Mouse (Mus musculus): ENCODE data around the gene Man2a2. TPM values are rescaled to one million over a fixed set of nuclear protein-coding genes. Genes with fewer than 3 reads are reported as not detected.

Man2a2 gene
- polyA plus RNA-seq (2011; ENCODE audit: insufficient read depth, insufficient read length, low replicate concordance, missing spikeins): 25.1 and 40.0 TPM in 2 replicates

DNA sequence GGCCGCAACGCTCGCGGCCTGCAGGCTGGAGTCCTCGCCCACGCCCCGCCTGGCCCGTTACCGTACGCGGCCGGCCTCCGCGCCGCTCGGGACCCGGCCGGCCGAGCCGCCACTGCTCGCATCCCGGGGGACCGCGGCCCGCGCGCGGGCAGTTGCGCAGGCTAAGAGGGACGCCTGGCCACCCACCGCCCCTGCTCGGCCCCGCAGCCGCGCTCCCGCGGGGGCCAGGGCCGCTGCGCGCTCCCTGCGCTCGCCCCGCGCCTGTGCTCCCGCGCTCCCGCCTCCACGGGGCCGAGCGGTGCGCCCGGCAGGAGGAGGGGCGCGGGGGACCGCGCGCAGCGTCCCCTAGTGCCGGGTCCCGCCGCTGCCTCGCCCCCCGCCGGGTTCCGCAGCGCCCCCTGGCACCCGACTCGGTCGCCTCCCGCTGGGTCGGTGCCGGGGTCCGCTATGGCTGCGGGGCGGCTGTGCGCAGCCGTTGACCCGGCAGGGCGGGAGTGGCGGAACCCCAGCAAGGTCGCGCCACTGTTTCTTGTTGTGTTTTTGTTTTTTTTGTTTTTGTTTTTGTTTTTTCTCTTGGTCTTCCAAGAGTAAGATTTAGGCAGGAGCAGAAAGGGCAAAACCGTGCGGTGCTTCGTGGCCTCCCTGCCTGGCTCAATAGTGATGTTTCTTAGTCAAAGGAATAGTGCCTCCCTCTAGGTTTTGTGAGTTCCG is at the start of gene Man2a2:
Man2a2 (minus strand) TSS at position 335 of the 711 bp plus-strand sequence.
- Histone ChIP-seq H3K4me3 (replicated peaks; ENCODE audit: control insufficient read depth, low read depth, low read length) (peak within 1 kb of the TSS; percentile 75), H3K4me1 (ENCODE audit: control insufficient read depth, insufficient read depth, low read length) (peaks cover 14% of the 10 kb centered on the region), H3K27ac (ENCODE audit: control insufficient read depth, insufficient read depth, low read depth, low read length, poor library complexity) (peak within 1 kb of the TSS; percentile 82)
- TF ChIP-seq POLR2A (IDR thresholded peaks at IDR 0.05; ENCODE audit: borderline replicate concordance, control insufficient read depth, low read depth, low read length) (peak; percentile 40; the same call in 1 of the 2 replicates), CTCF (IDR thresholded peaks at IDR 0.05; ENCODE audit: control insufficient read depth, insufficient read depth, low read length) (peak; percentile 54; the same call in 1 of the 2 replicates)
- WGBS: under 1% methylated on average over 86 of the region's 86 CpGs

DNA sequence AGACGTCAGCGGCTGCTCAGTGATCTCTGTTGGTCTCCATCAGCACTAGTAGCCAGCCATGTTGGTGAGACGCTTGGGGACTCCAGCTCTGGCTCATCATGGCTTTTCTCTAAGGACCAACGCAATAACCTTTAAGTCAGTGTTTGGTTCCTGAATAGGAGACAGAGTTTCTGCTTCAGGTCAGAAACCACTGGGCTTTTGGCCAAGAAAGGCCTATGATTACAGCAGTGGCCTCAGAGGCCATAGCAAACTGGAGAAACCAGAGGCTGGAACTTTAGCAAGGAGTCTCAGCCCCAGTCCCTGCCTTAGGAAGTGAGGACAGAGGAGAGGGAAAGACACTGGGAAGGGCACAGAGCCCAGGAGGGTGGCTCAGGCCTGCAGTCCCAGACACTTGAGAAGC is 49.4 kb upstream of the Man2a2 start:
- TF ChIP-seq CTCF (IDR thresholded peaks at IDR 0.05; ENCODE audit: control insufficient read depth, insufficient read depth, low read length): no peak
- TF ChIP-seq POLR2A (IDR thresholded peaks at IDR 0.05; ENCODE audit: borderline replicate concordance, control insufficient read depth, low read depth, low read length): no peak
- Histone ChIP-seq H3K27ac (ENCODE audit: control insufficient read depth, insufficient read depth, low read depth, low read length, poor library complexity) (no peak overlapping the region), H3K4me1 (ENCODE audit: control insufficient read depth, insufficient read depth, low read length) (peaks cover 2% of the 10 kb centered on the region; the same call in 1 of the 2 replicates), H3K4me3 (replicated peaks; ENCODE audit: control insufficient read depth, low read depth, low read length) (no peak overlapping the region)
- 69% methylated on average over 4 of the region's 4 CpGs for WGBS

DNA sequence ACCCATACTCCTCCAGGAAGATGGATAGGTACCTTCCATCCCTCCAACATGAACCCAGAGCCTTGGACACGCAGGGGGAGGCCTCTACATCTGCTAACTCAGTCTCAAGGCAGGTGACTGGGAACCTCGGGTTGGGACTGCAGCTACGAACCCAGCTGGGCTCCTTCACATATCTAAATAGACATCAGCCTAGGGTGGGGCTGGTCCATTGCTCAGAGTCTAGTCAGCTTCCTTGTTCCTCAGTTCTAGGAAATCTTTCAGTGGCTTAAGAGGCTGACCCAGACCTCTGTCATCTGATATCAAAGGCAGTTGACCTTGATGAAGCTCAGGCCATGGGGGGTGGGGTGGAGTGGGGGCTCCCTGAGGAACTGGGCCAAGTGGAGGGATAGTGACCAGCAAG is 48.1 kb upstream of the Man2a2 start:
- 53% methylated on average over 3 of the region's 3 CpGs for WGBS

DNA sequence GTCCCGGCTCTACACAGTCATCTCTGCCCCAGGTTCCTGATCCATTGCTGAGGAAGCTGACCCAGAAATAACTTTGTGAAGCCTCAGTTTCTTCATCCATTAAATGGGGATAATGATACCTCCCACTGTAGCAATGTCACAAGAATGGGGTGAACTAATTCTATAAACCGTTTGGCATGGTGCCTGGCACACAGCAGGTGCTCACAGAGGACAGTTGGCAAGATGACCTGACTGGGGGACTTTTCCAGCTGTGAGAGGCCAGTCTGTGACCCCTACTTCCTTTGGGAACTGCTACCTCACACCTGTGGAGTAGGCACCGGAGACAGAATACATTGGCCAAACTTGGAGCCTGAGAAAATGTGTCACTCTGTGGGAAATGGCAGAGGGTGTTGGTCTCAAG is 46.9 kb upstream of the Man2a2 start:
- no peak for TF ChIP-seq POLR2A (IDR thresholded peaks at IDR 0.05; ENCODE audit: borderline replicate concordance, control insufficient read depth, low read depth, low read length)
- no peak for TF ChIP-seq CTCF (IDR thresholded peaks at IDR 0.05; ENCODE audit: control insufficient read depth, insufficient read depth, low read length)
- WGBS: 85% methylated on average over 3 of the region's 3 CpGs
- Histone ChIP-seq H3K27ac (ENCODE audit: control insufficient read depth, insufficient read depth, low read depth, low read length, poor library complexity) (no peak overlapping the region), H3K4me3 (replicated peaks; ENCODE audit: control insufficient read depth, low read depth, low read length) (no peak overlapping the region), H3K4me1 (ENCODE audit: control insufficient read depth, insufficient read depth, low read length) (peaks cover 5% of the 10 kb centered on the region; the same call in 1 of the 2 replicates)

More for the DNA sequence above, 48.1 kb upstream of the Man2a2 start:
- Histone ChIP-seq H3K4me3 (replicated peaks; ENCODE audit: control insufficient read depth, low read depth, low read length) (no peak overlapping the region), H3K27ac (ENCODE audit: control insufficient read depth, insufficient read depth, low read depth, low read length, poor library complexity) (no peak overlapping the region), H3K4me1 (ENCODE audit: control insufficient read depth, insufficient read depth, low read length) (peaks cover 2% of the 10 kb centered on the region; the same call in 1 of the 2 replicates)
- TF ChIP-seq POLR2A (IDR thresholded peaks at IDR 0.05; ENCODE audit: borderline replicate concordance, control insufficient read depth, low read depth, low read length): no peak
- TF ChIP-seq CTCF (IDR thresholded peaks at IDR 0.05; ENCODE audit: control insufficient read depth, insufficient read depth, low read length): no peak

DNA sequence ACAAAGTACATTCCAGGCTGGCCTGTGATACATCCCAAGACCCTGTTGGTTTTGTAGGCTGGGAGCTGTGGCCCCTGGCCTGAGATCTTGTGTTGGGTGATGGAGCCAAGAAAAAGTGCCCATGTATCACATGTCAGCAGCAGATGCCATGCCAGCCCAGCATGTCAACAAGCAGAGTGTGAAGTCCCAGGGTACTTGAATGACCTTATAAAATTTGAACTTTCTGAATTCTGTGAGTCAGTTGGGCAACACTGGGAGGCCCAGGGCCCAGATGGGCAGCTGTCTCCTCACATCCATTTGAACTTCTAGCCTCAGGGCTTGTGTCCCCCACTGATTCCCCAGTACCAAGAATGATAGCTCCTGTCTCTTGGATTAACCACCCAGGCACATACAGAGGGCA is 46.4 kb upstream of the Man2a2 start:
- no peak overlapping the region for H3K4me3 ChIP-seq (replicated peaks; ENCODE audit: control insufficient read depth, low read depth, low read length)
- H3K27ac ChIP-seq (ENCODE audit: control insufficient read depth, insufficient read depth, low read depth, low read length, poor library complexity): no peak overlapping the region
- peaks cover 5% of the 10 kb centered on the region; the same call in 1 of the 2 replicates for H3K4me1 ChIP-seq (ENCODE audit: control insufficient read depth, insufficient read depth, low read length)
- TF ChIP-seq CTCF (IDR thresholded peaks at IDR 0.05; ENCODE audit: control insufficient read depth, insufficient read depth, low read length) (no peak), POLR2A (IDR thresholded peaks at IDR 0.05; ENCODE audit: borderline replicate concordance, control insufficient read depth, low read depth, low read length) (no peak)

DNA sequence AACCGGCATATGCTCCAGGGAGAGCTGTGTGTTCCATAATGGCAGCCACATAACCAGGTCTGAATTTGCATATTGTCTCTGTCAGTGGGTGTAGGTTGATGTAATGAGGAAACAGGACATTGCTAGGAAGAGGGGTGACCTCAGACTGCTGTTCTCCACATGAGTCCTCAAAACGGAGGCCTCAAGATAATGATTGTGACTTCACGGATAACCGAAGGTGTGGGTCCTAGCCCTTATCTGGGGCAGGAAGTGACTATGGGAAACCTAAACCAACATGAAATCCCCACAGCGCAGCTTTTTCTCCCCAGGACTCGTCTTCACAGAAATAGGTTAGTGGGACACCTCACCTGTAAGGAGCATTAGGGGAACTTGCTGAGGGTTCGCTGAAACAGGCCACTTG is 45.8 kb upstream of the Man2a2 start:
- Histone ChIP-seq H3K4me3 (replicated peaks; ENCODE audit: control insufficient read depth, low read depth, low read length) (no peak overlapping the region), H3K27ac (ENCODE audit: control insufficient read depth, insufficient read depth, low read depth, low read length, poor library complexity) (no peak overlapping the region), H3K4me1 (ENCODE audit: control insufficient read depth, insufficient read depth, low read length) (peaks cover 5% of the 10 kb centered on the region; the same call in 1 of the 2 replicates)
- WGBS: 25% methylated on average over 7 of the region's 7 CpGs
- TF ChIP-seq CTCF (IDR thresholded peaks at IDR 0.05; ENCODE audit: control insufficient read depth, insufficient read depth, low read length) (no peak), POLR2A (IDR thresholded peaks at IDR 0.05; ENCODE audit: borderline replicate concordance, control insufficient read depth, low read depth, low read length) (no peak)

DNA sequence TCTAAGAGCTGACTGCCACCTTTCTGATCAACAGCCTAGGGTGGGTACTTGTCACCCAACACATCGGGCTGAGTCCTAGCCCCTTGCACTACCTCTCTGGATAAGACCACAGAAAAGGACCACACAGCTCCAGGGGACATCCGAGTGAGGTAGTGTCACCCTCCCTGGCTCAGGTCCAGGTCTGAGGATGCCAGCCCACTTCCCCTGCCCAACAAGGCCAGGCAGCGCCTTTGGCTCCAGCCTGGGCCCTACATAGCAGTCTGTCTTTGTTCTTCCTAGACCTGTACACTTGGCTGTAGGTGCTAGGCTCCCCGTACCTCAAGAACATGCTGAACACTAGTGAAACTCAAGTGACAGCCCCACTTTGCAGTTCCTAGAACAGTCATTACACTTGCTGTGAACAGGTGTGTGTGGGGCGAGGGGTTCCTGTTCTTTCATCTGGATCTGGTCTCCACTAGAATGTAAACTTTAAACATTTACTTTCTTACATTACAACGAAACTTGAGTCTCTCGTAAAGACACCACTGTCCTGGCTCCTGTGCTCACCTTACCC is 43.2 kb upstream of the Man2a2 start:
- WGBS: 49% methylated on average over 7 of the region's 7 CpGs
- TF ChIP-seq POLR2A (IDR thresholded peaks at IDR 0.05; ENCODE audit: borderline replicate concordance, control insufficient read depth, low read depth, low read length) (no peak), CTCF (IDR thresholded peaks at IDR 0.05; ENCODE audit: control insufficient read depth, insufficient read depth, low read length) (no peak)

DNA sequence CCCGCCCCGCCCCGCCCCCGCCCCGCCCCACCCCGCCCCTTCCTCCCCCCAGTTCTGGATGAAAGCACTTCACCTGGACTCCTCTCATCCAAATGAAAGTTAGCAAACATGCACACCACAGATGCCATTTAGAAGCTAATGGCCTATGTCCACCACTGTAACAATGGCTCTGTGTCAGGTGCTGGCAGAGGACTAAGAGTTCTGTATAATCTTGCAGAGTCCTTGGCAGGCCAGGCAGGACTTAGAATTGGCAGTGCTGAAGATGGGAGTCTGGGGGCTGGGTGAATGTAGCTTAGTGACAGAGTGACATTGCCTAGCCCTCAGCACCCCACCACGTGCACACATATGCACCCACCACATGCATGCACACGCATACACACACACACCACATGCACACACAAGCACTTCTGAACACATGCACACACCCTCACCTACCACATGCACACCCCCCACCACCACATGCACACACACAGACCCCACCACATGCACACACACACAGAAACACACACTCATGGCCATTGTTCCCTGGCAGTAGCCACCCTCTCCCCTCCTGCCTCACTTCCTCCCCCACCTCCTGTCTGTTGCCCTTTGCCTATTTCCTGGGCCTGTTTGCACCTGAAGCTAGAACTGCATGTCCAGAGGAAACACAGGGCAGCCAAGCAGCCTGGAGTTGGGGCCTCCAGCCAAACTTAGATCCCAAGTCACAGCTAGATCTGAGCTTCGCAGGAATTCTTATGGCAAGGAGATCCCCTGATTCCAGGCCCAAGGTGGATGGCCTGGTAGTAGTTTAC is 42.5 kb upstream of the Man2a2 start:
- TF ChIP-seq POLR2A (IDR thresholded peaks at IDR 0.05; ENCODE audit: borderline replicate concordance, control insufficient read depth, low read depth, low read length) (no peak), CTCF (IDR thresholded peaks at IDR 0.05; ENCODE audit: control insufficient read depth, insufficient read depth, low read length) (no peak)
- no peak overlapping the region for H3K27ac ChIP-seq (ENCODE audit: control insufficient read depth, insufficient read depth, low read depth, low read length, poor library complexity)
- WGBS: 60% methylated on average over 9 of the region's 9 CpGs
- no peak overlapping the region for H3K4me3 ChIP-seq (replicated peaks; ENCODE audit: control insufficient read depth, low read depth, low read length)
- peaks cover 5% of the 10 kb centered on the region; the same call in 1 of the 2 replicates for H3K4me1 ChIP-seq (ENCODE audit: control insufficient read depth, insufficient read depth, low read length)

More for the DNA sequence above, 43.2 kb upstream of the Man2a2 start:
- Histone ChIP-seq H3K4me1 (ENCODE audit: control insufficient read depth, insufficient read depth, low read length) (peaks cover 5% of the 10 kb centered on the region; the same call in 1 of the 2 replicates), H3K4me3 (replicated peaks; ENCODE audit: control insufficient read depth, low read depth, low read length) (no peak overlapping the region), H3K27ac (ENCODE audit: control insufficient read depth, insufficient read depth, low read depth, low read length, poor library complexity) (no peak overlapping the region)
